Mouse (Mus musculus): ENCODE measurements around the gene Nckap5. TPM values are rescaled to one million over a fixed set of nuclear protein-coding genes. Genes with fewer than 3 reads are reported as not detected.

The Nckap5 gene
- polyA plus RNA-seq, 2 experiments = 6.8 to 14.9 TPM

- WGBS = 77% methylated on average over 3 of the region's 3 CpGs
- no peak overlapping the region for H3K9ac ChIP-seq (ENCODE audit: low read depth, low read length, severe bottlenecking)
- H3K27me3 ChIP-seq (ENCODE audit: control insufficient read depth, insufficient read depth, low read length) = no peaks in the 10 kb centered on the region
- DNase-seq (ENCODE audit: low spot score) = no peak
- H3K36me3 ChIP-seq (ENCODE audit: control insufficient read depth, insufficient read depth, low read length) = no peaks in the 10 kb centered on the region
- no peak for TF ChIP-seq POLR2A (IDR thresholded peaks at IDR 0.05; ENCODE audit: borderline replicate concordance, extremely low read depth, insufficient read depth, insufficient read length)
- H3K4me2 ChIP-seq (replicated peaks; ENCODE audit: low read depth, low read length, severe bottlenecking) = no peak overlapping the region
- H3K9me3 ChIP-seq (ENCODE audit: control insufficient read depth, low read length) = no peaks in the 10 kb centered on the region
- no peak overlapping the region for H3K27ac ChIP-seq (replicated peaks; ENCODE audit: low read depth, low read length)
- ATAC-seq (ENCODE audit: low FRiP score, low read depth) = no peak
- H3K4me1 ChIP-seq (ENCODE audit: control insufficient read depth, insufficient read depth, low read length) = peaks cover 8% of the 10 kb centered on the region
- no peak overlapping the region for H3K4me3 ChIP-seq (replicated peaks; ENCODE audit: low read length)
These were observed 31.2 kb upstream of the Nckap5 start for GRCm38 (mm10) chr1:126861816-126862215.

- TF ChIP-seq POLR2A (IDR thresholded peaks at IDR 0.05; ENCODE audit: borderline replicate concordance, extremely low read depth, insufficient read depth, insufficient read length) = no peak
These were observed 29.9 kb upstream of the Nckap5 start for GRCm38 (mm10) chr1:126860537-126860936.

GRCm38 (mm10) chr1:126849481-126849880, 18.9 kb upstream of the Nckap5 start:
- TF ChIP-seq POLR2A (IDR thresholded peaks at IDR 0.05; ENCODE audit: borderline replicate concordance, extremely low read depth, insufficient read depth, insufficient read length) = no peak
- no peak overlapping the region for H3K9ac ChIP-seq (ENCODE audit: low read depth, low read length, severe bottlenecking)
- H3K36me3 ChIP-seq (ENCODE audit: control insufficient read depth, insufficient read depth, low read length) = no peaks in the 10 kb centered on the region
- no peaks in the 10 kb centered on the region for H3K9me3 ChIP-seq (ENCODE audit: control insufficient read depth, low read length)
- no peak overlapping the region for H3K27ac ChIP-seq (replicated peaks; ENCODE audit: low read depth, low read length)
- no peak overlapping the region for H3K4me3 ChIP-seq (replicated peaks; ENCODE audit: low read length)
- DNase-seq (ENCODE audit: low spot score) (no peak), ATAC-seq (ENCODE audit: low FRiP score, low read depth) (no peak)
- H3K4me2 ChIP-seq (replicated peaks; ENCODE audit: low read depth, low read length, severe bottlenecking) = no peak overlapping the region
- 66% methylated on average over 6 of the region's 6 CpGs for WGBS
- no peaks in the 10 kb centered on the region for H3K4me1 ChIP-seq (ENCODE audit: control insufficient read depth, insufficient read depth, low read length)
- H3K27me3 ChIP-seq (ENCODE audit: control insufficient read depth, insufficient read depth, low read length) = no peaks in the 10 kb centered on the region

More at GRCm38 (mm10) chr1:126860537-126860936, 29.9 kb upstream of the Nckap5 start:
- Histone ChIP-seq H3K4me3 (replicated peaks; ENCODE audit: low read length) (no peak overlapping the region), H3K9ac (ENCODE audit: low read depth, low read length, severe bottlenecking) (no peak overlapping the region), H3K4me1 (ENCODE audit: control insufficient read depth, insufficient read depth, low read length) (peaks cover 2% of the 10 kb centered on the region; the same call in 1 of the 2 replicates), H3K36me3 (ENCODE audit: control insufficient read depth, insufficient read depth, low read length) (no peaks in the 10 kb centered on the region), H3K27me3 (ENCODE audit: control insufficient read depth, insufficient read depth, low read length) (no peaks in the 10 kb centered on the region), H3K4me2 (replicated peaks; ENCODE audit: low read depth, low read length, severe bottlenecking) (no peak overlapping the region), H3K9me3 (ENCODE audit: control insufficient read depth, low read length) (no peaks in the 10 kb centered on the region), H3K27ac (replicated peaks; ENCODE audit: low read depth, low read length) (no peak overlapping the region)
- 82% methylated on average over 4 of the region's 4 CpGs for WGBS
- ATAC-seq (ENCODE audit: low FRiP score, low read depth) (no peak), DNase-seq (ENCODE audit: low spot score) (no peak)

GRCm38 (mm10) chr1:126846317-126846716, 15.7 kb upstream of the Nckap5 start:
- Histone ChIP-seq H3K4me2 (replicated peaks; ENCODE audit: low read depth, low read length, severe bottlenecking) (no peak overlapping the region), H3K9me3 (ENCODE audit: control insufficient read depth, low read length) (no peaks in the 10 kb centered on the region), H3K36me3 (ENCODE audit: control insufficient read depth, insufficient read depth, low read length) (no peaks in the 10 kb centered on the region), H3K4me1 (ENCODE audit: control insufficient read depth, insufficient read depth, low read length) (no peaks in the 10 kb centered on the region), H3K27ac (replicated peaks; ENCODE audit: low read depth, low read length) (no peak overlapping the region), H3K27me3 (ENCODE audit: control insufficient read depth, insufficient read depth, low read length) (no peaks in the 10 kb centered on the region), H3K4me3 (replicated peaks; ENCODE audit: low read length) (no peak overlapping the region), H3K9ac (ENCODE audit: low read depth, low read length, severe bottlenecking) (no peak overlapping the region)
- 65% methylated on average over 4 of the region's 4 CpGs for whole genome bisulfite sequencing
- DNase-seq (ENCODE audit: low spot score) (no peak), ATAC-seq (ENCODE audit: low FRiP score, low read depth) (no peak)
- no peak for TF ChIP-seq POLR2A (IDR thresholded peaks at IDR 0.05; ENCODE audit: borderline replicate concordance, extremely low read depth, insufficient read depth, insufficient read length)

- H3K4me1 ChIP-seq (ENCODE audit: control insufficient read depth, insufficient read depth, low read length) = peaks cover 18% of the 10 kb centered on the region
- H3K4me2 ChIP-seq (replicated peaks; ENCODE audit: low read depth, low read length, severe bottlenecking) = no peak overlapping the region
- no peak for TF ChIP-seq POLR2A (IDR thresholded peaks at IDR 0.05; ENCODE audit: borderline replicate concordance, extremely low read depth, insufficient read depth, insufficient read length)
- ATAC-seq (ENCODE audit: low FRiP score, low read depth) = no peak
- DNase-seq (ENCODE audit: low spot score) = no peak
- H3K9me3 ChIP-seq (ENCODE audit: control insufficient read depth, low read length) = no peaks in the 10 kb centered on the region
- H3K9ac ChIP-seq (ENCODE audit: low read depth, low read length, severe bottlenecking) = no peak overlapping the region
- no peaks in the 10 kb centered on the region for H3K27me3 ChIP-seq (ENCODE audit: control insufficient read depth, insufficient read depth, low read length)
- H3K4me3 ChIP-seq (replicated peaks; ENCODE audit: low read length) = no peak overlapping the region
- H3K36me3 ChIP-seq (ENCODE audit: control insufficient read depth, insufficient read depth, low read length) = no peaks in the 10 kb centered on the region
- no peak overlapping the region for H3K27ac ChIP-seq (replicated peaks; ENCODE audit: low read depth, low read length)
- 92% methylated on average over 1 of the region's 1 CpGs for WGBS
These were observed 2.3 kb upstream of the Nckap5 start for GRCm38 (mm10) chr1:126832885-126833284.

- peak overlapping the region; percentile 42 for H3K4me3 ChIP-seq (replicated peaks; ENCODE audit: low read length)
- peak; percentile 16; the same call in 1 of the 2 replicates for ATAC-seq (ENCODE audit: low FRiP score, low read depth)
- H3K4me1 ChIP-seq (ENCODE audit: control insufficient read depth, insufficient read depth, low read length) = peaks cover 18% of the 10 kb centered on the region
- peak overlapping the region; percentile 74 for H3K27ac ChIP-seq (replicated peaks; ENCODE audit: low read depth, low read length)
- H3K27me3 ChIP-seq (ENCODE audit: control insufficient read depth, insufficient read depth, low read length) = no peaks in the 10 kb centered on the region
- no peaks in the 10 kb centered on the region for H3K36me3 ChIP-seq (ENCODE audit: control insufficient read depth, insufficient read depth, low read length)
- peak; percentile 45 for DNase-seq (ENCODE audit: low spot score)
- peak overlapping the region; percentile 35 for H3K4me2 ChIP-seq (replicated peaks; ENCODE audit: low read depth, low read length, severe bottlenecking)
- no peak overlapping the region; the same call in 1 of the 2 replicates for H3K9ac ChIP-seq (ENCODE audit: low read depth, low read length, severe bottlenecking)
- TF ChIP-seq POLR2A (IDR thresholded peaks at IDR 0.05; ENCODE audit: borderline replicate concordance, extremely low read depth, insufficient read depth, insufficient read length) = no peak
- 45% methylated on average over 9 of the region's 9 CpGs for WGBS
- H3K9me3 ChIP-seq (ENCODE audit: control insufficient read depth, low read length) = no peaks in the 10 kb centered on the region
These were observed 1.6 kb downstream of the Nckap5 start for GRCm38 (mm10) chr1:126829031-126829430.

Data from limb, embryonic 14.5 days (tissue).